Mouse (Mus musculus): Measurements from ENCODE around the gene Metrnl. TPM values are rescaled to one million over a fixed set of nuclear protein-coding genes. Genes with fewer than 3 reads are reported as not detected.

The Metrnl gene
- 10.5 and 10.7 TPM in 2 replicates for polyA plus RNA-seq (2014; fragmentation: Nextera tagmentation; extraction: Ambion mirVana)

- Histone ChIP-seq H3K9ac (ENCODE audit: low read length) (peak within 1 kb of the TSS; percentile 32), H3K4me2 (peak within 1 kb of the TSS; percentile 77), H3K4me3 (ENCODE audit: low read depth, low read length) (peak within 1 kb of the TSS; percentile 51), H3K27me3 (ENCODE audit: control insufficient read depth, insufficient read depth, low read length) (peaks cover 23% of the 10 kb centered on the region), H3K9me3 (ENCODE audit: control insufficient read depth, low read length) (no peaks in the 10 kb centered on the region), H3K36me3 (ENCODE audit: control insufficient read depth, insufficient read depth, low read length) (no peaks in the 10 kb centered on the region), H3K4me1 (ENCODE audit: control insufficient read depth, insufficient read depth, low read length) (peaks cover 10% of the 10 kb centered on the region), H3K27ac (ENCODE audit: low read depth, low read length) (no peak within 1 kb of the TSS)
- DNase-seq (ENCODE audit: low spot score, missing footprints) (no peak), ATAC-seq (ENCODE audit: low FRiP score) (no peak)
- WGBS = 83% methylated on average over 5 of the region's 5 CpGs
These were observed at the start of gene Metrnl for GRCm38 (mm10) chr11:121701244-121701643. TSS of gene Metrnl (plus strand) at chr11:121701544.

- peak; percentile 78 for DNase-seq (ENCODE audit: low spot score, missing footprints)
- H3K4me2 ChIP-seq = no peak overlapping the region
- H3K4me3 ChIP-seq (ENCODE audit: low read depth, low read length) = no peak overlapping the region
- no peaks in the 10 kb centered on the region; the same call in 1 of the 2 replicates for H3K36me3 ChIP-seq (ENCODE audit: control insufficient read depth, insufficient read depth, low read length)
- ATAC-seq (ENCODE audit: low FRiP score) = no peak
- 91% methylated on average over 9 of the region's 9 CpGs for WGBS
- no peak overlapping the region for H3K9ac ChIP-seq (ENCODE audit: low read length)
- no peaks in the 10 kb centered on the region for H3K27me3 ChIP-seq (ENCODE audit: control insufficient read depth, insufficient read depth, low read length)
- no peaks in the 10 kb centered on the region for H3K4me1 ChIP-seq (ENCODE audit: control insufficient read depth, insufficient read depth, low read length)
- H3K9me3 ChIP-seq (ENCODE audit: control insufficient read depth, low read length) = no peaks in the 10 kb centered on the region
- no peak overlapping the region for H3K27ac ChIP-seq (ENCODE audit: low read depth, low read length)
These were observed 49.8 kb upstream of the Metrnl start for GRCm38 (mm10) chr11:121651556-121651955.

- WGBS = 93% methylated on average over 5 of the region's 5 CpGs
- no peak for ATAC-seq (ENCODE audit: low FRiP score)
- peak; percentile 31 for DNase-seq (ENCODE audit: low spot score, missing footprints)
- Histone ChIP-seq H3K9me3 (ENCODE audit: control insufficient read depth, low read length) (no peaks in the 10 kb centered on the region), H3K9ac (ENCODE audit: low read length) (no peak overlapping the region), H3K4me1 (ENCODE audit: control insufficient read depth, insufficient read depth, low read length) (no peaks in the 10 kb centered on the region), H3K27me3 (ENCODE audit: control insufficient read depth, insufficient read depth, low read length) (no peaks in the 10 kb centered on the region), H3K36me3 (ENCODE audit: control insufficient read depth, insufficient read depth, low read length) (no peaks in the 10 kb centered on the region; the same call in 1 of the 2 replicates), H3K4me2 (no peak overlapping the region), H3K27ac (ENCODE audit: low read depth, low read length) (no peak overlapping the region), H3K4me3 (ENCODE audit: low read depth, low read length) (no peak overlapping the region)
These were observed 49.4 kb upstream of the Metrnl start for GRCm38 (mm10) chr11:121651983-121652382.

GRCm38 (mm10) chr11:121652547-121653305 is 48.6 kb upstream of the Metrnl start:
- Histone ChIP-seq H3K9me3 (ENCODE audit: control insufficient read depth, low read length) (no peaks in the 10 kb centered on the region), H3K4me3 (ENCODE audit: low read depth, low read length) (no peak overlapping the region), H3K4me1 (ENCODE audit: control insufficient read depth, insufficient read depth, low read length) (no peaks in the 10 kb centered on the region), H3K4me2 (no peak overlapping the region), H3K27me3 (ENCODE audit: control insufficient read depth, insufficient read depth, low read length) (no peaks in the 10 kb centered on the region), H3K9ac (ENCODE audit: low read length) (no peak overlapping the region), H3K27ac (ENCODE audit: low read depth, low read length) (no peak overlapping the region), H3K36me3 (ENCODE audit: control insufficient read depth, insufficient read depth, low read length) (no peaks in the 10 kb centered on the region; the same call in 1 of the 2 replicates)
- WGBS = 55% methylated on average over 10 of the region's 10 CpGs
- DNase-seq (ENCODE audit: low spot score, missing footprints) = peak; percentile 88
- no peak for ATAC-seq (ENCODE audit: low FRiP score)

GRCm38 (mm10) chr11:121653631-121654030 is 47.7 kb upstream of the Metrnl start:
- peak; percentile 83 for DNase-seq (ENCODE audit: low spot score, missing footprints)

GRCm38 (mm10) chr11:121654406-121654945 is 46.9 kb upstream of the Metrnl start:
- Histone ChIP-seq H3K27me3 (ENCODE audit: control insufficient read depth, insufficient read depth, low read length) (no peaks in the 10 kb centered on the region), H3K36me3 (ENCODE audit: control insufficient read depth, insufficient read depth, low read length) (no peaks in the 10 kb centered on the region; the same call in 1 of the 2 replicates), H3K27ac (ENCODE audit: low read depth, low read length) (no peak overlapping the region), H3K9ac (ENCODE audit: low read length) (no peak overlapping the region), H3K4me2 (no peak overlapping the region), H3K4me3 (ENCODE audit: low read depth, low read length) (no peak overlapping the region), H3K4me1 (ENCODE audit: control insufficient read depth, insufficient read depth, low read length) (no peaks in the 10 kb centered on the region), H3K9me3 (ENCODE audit: control insufficient read depth, low read length) (no peaks in the 10 kb centered on the region)
- ATAC-seq (ENCODE audit: low FRiP score) (no peak), DNase-seq (ENCODE audit: low spot score, missing footprints) (peak; percentile 73)
- 83% methylated on average over 9 of the region's 9 CpGs for WGBS

More at GRCm38 (mm10) chr11:121653631-121654030, 47.7 kb upstream of the Metrnl start:
- Histone ChIP-seq H3K36me3 (ENCODE audit: control insufficient read depth, insufficient read depth, low read length) (no peaks in the 10 kb centered on the region; the same call in 1 of the 2 replicates), H3K4me3 (ENCODE audit: low read depth, low read length) (no peak overlapping the region), H3K27ac (ENCODE audit: low read depth, low read length) (no peak overlapping the region), H3K9ac (ENCODE audit: low read length) (no peak overlapping the region), H3K4me2 (no peak overlapping the region), H3K4me1 (ENCODE audit: control insufficient read depth, insufficient read depth, low read length) (no peaks in the 10 kb centered on the region), H3K9me3 (ENCODE audit: control insufficient read depth, low read length) (no peaks in the 10 kb centered on the region), H3K27me3 (ENCODE audit: control insufficient read depth, insufficient read depth, low read length) (no peaks in the 10 kb centered on the region)
- no peak for ATAC-seq (ENCODE audit: low FRiP score)
- WGBS = 72% methylated on average over 4 of the region's 4 CpGs

GRCm38 (mm10) chr11:121655166-121655806 is 46.1 kb upstream of the Metrnl start:
- WGBS = 87% methylated on average over 6 of the region's 6 CpGs
- Histone ChIP-seq H3K9ac (ENCODE audit: low read length) (no peak overlapping the region), H3K4me2 (no peak overlapping the region), H3K27ac (ENCODE audit: low read depth, low read length) (no peak overlapping the region), H3K4me3 (ENCODE audit: low read depth, low read length) (no peak overlapping the region), H3K27me3 (ENCODE audit: control insufficient read depth, insufficient read depth, low read length) (no peaks in the 10 kb centered on the region), H3K36me3 (ENCODE audit: control insufficient read depth, insufficient read depth, low read length) (no peaks in the 10 kb centered on the region), H3K4me1 (ENCODE audit: control insufficient read depth, insufficient read depth, low read length) (no peaks in the 10 kb centered on the region), H3K9me3 (ENCODE audit: control insufficient read depth, low read length) (no peaks in the 10 kb centered on the region)
- ATAC-seq (ENCODE audit: low FRiP score) (no peak), DNase-seq (ENCODE audit: low spot score, missing footprints) (peak; percentile 66)

GRCm38 (mm10) chr11:121655807-121656511 is 45.4 kb upstream of the Metrnl start:
- no peaks in the 10 kb centered on the region for H3K9me3 ChIP-seq (ENCODE audit: control insufficient read depth, low read length)
- no peaks in the 10 kb centered on the region for H3K27me3 ChIP-seq (ENCODE audit: control insufficient read depth, insufficient read depth, low read length)
- peak; percentile 74 for DNase-seq (ENCODE audit: low spot score, missing footprints)
- H3K4me3 ChIP-seq (ENCODE audit: low read depth, low read length) = no peak overlapping the region
- H3K9ac ChIP-seq (ENCODE audit: low read length) = no peak overlapping the region
- WGBS = 81% methylated on average over 6 of the region's 6 CpGs
- no peak for ATAC-seq (ENCODE audit: low FRiP score)
- H3K4me2 ChIP-seq = no peak overlapping the region
- no peaks in the 10 kb centered on the region for H3K4me1 ChIP-seq (ENCODE audit: control insufficient read depth, insufficient read depth, low read length)
- H3K36me3 ChIP-seq (ENCODE audit: control insufficient read depth, insufficient read depth, low read length) = no peaks in the 10 kb centered on the region
- H3K27ac ChIP-seq (ENCODE audit: low read depth, low read length) = no peak overlapping the region

Measured in midbrain, embryonic 11.5 days (tissue).